Mouse (Mus musculus) embryonic facial prominence, embryonic 15.5 days (tissue): Measurements from ENCODE around the gene Myl6b. TPM values are rescaled to one million over a fixed set of nuclear protein-coding genes. Genes with fewer than 3 reads are reported as not detected.

Experiments
- ATAC-seq: fragments of 200-750 bp; cut with Nextera tagmentation; 2 replicates; pipeline ENCODE4 v1.8.0; 2017; ENCODE audit warnings: low read depth, moderate TSS enrichment; ENCODE audit not compliant: insufficient number of reproducible peaks, low FRiP score, low TSS enrichment
- H3K27ac ChIP-seq: fragments of 300-500 bp; sonication (generic); replicated peaks from 2 replicates; pipeline ENCODE4 v1.5.1; 2015; ENCODE audit warnings: mild to moderate bottlenecking, inconsistent platforms
- H3K27me3 ChIP-seq: fragments of 300-500 bp; sonication (generic); 2 replicates; pipeline ENCODE4 v1.6.1; 2015; ENCODE audit warnings: inconsistent platforms
- H3K36me3 ChIP-seq: fragments of 300-500 bp; sonication (generic); 2 replicates; pipeline ENCODE4 v1.6.1; 2015; ENCODE audit warnings: mild to moderate bottlenecking, inconsistent platforms
- H3K4me1 ChIP-seq: fragments of 300-500 bp; sonication (generic); 2 replicates; pipeline ENCODE4 v1.6.1; 2015; ENCODE audit warnings: inconsistent platforms
- H3K4me2 ChIP-seq: fragments of 300-500 bp; sonication (generic); replicated peaks from 2 replicates; pipeline ENCODE4 v1.6.1; 2015; ENCODE audit warnings: mild to moderate bottlenecking, inconsistent platforms
- H3K4me3 ChIP-seq: fragments of 300-500 bp; sonication (generic); replicated peaks from 2 replicates; pipeline ENCODE4 v1.5.1; 2015; ENCODE audit warnings: mild to moderate bottlenecking, inconsistent platforms
- H3K9ac ChIP-seq: fragments of 300-500 bp; sonication (generic); 2 replicates; pipeline ENCODE4 v1.6.1; 2015; ENCODE audit warnings: inconsistent platforms
- H3K9me3 ChIP-seq: fragments of 300-500 bp; sonication (generic); replicated peaks from 2 replicates; pipeline ENCODE4 v1.6.1; 2016; ENCODE audit warnings: inconsistent platforms
- WGBS: fragments of 180-500 bp; shearing (Covaris S2); methylation state at CpG from one replicate; pipeline ENCODE4 v1.1.7; 2015; 5-methylcytosine and 5-hydroxymethylcytosine counted together
- polyA plus RNA-seq: library from polyadenylated mRNA; unstranded; fragments of >200 nt; fragmentation: Nextera tagmentation; extraction: Ambion mirVana; gene quantifications from 2 replicates; pipeline ENCODE4 v1.2.1, GENCODE M21; 2015

The Myl6b gene
- polyA plus RNA-seq, 1 experiment from 2014 or later, result 5.0 TPM

DNA sequence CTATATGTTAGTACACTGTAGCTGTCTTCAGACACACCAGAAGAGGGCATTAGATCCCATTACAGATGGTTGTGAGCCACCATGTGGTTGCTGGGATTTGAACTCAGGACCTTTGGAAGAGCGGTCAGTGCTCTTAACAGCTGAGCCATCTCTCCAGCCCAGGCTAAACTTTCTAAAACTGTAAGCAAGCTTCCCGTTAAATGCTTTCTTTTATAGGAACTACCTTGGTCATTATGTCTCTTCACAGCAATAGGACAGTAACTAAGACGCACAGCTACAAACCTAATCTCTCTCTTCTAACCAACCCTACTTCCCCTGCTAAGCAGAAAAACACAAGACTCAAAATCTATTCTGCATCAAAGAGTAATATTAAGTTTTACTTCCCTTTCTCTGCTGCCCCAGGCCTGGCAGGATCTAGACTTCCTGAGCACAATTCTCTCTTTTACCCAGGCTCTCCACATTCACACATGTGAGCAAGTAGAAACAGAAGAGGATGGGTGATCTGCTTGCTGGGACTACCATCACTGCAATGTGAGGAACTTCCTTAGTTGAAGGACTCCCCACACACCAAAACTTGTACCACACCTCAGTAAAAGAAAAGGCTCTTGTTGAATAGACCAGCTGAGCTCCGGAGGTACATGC lies 37.3 kb upstream of the Myl6b start:
- Histone ChIP-seq H3K9me3 (no peaks in the 10 kb centered on the region), H3K36me3 (no peaks in the 10 kb centered on the region), H3K4me1 (peaks cover 10% of the 10 kb centered on the region; the same call in 1 of the 2 replicates), H3K27me3 (no peaks in the 10 kb centered on the region), H3K9ac (no peak overlapping the region), H3K4me3 (peak overlapping the region; percentile 19; the same call in 1 of the 2 replicates), H3K27ac (peak overlapping the region; percentile 82), H3K4me2 (peak overlapping the region; percentile 45)
- ATAC-seq, result peak; percentile 13; the same call in 1 of the 2 replicates
- WGBS, result 67% methylated on average over 4 of the region's 4 CpGs

- 84% methylated on average over 2 of the region's 2 CpGs for WGBS
- Histone ChIP-seq H3K9ac (no peak overlapping the region), H3K4me2 (no peak overlapping the region), H3K27ac (no peak overlapping the region), H3K4me1 (peaks cover 10% of the 10 kb centered on the region; the same call in 1 of the 2 replicates), H3K9me3 (no peaks in the 10 kb centered on the region), H3K4me3 (no peak overlapping the region), H3K27me3 (no peaks in the 10 kb centered on the region), H3K36me3 (no peaks in the 10 kb centered on the region)
- ATAC-seq, result no peak
Measured at GRCm38 (mm10) chr10:128535206-128535605, 36.7 kb upstream of the Myl6b start.

- Histone ChIP-seq H3K27ac (peak overlapping the region; percentile 91), H3K4me1 (peaks cover 15% of the 10 kb centered on the region), H3K9ac (peak overlapping the region; percentile 12; the same call in 1 of the 2 replicates), H3K9me3 (no peaks in the 10 kb centered on the region), H3K4me2 (peak overlapping the region; percentile 98), H3K4me3 (peak overlapping the region; percentile 90), H3K27me3 (no peaks in the 10 kb centered on the region; the same call in none of the 2 replicates), H3K36me3 (peaks cover 6% of the 10 kb centered on the region; the same call in 1 of the 2 replicates)
- 25% methylated on average over 28 of the region's 28 CpGs for WGBS
- no peak for ATAC-seq
Measured at GRCm38 (mm10) chr10:128526366-128527356, 28.2 kb upstream of the Myl6b start.

DNA sequence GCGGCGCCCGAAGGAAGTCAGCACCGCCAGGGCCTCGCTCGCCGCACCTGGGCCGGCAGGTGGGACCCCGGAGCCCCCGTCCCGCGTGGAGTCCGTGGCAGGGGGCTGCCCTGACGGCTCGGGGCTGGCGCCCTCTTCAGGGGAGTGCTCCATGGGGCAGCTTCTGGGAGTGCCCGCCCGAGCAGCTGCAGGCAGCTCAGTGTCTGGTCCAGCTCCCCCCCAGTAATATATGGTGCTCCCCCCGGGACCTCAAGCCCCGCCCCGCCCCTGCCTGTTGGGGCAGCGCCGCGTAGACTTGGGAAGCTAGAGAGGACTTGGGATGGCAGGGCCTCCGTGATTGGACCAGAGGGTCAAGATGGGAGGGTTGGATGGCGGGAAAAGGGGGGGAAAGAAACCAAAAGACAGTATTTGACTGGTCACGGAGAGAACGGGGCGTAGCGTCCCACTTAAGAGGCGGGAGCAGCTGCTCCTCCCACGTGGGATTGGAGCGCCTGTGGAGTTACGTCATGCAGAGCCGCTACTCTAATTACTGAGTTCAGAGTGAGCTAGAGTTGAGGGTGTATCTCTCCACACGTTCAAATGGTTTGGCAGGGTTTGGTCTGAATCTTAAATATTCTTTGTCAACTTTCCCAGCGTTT lies 27.3 kb upstream of the Myl6b start, which contains the start of gene Esyt1:
Gene Esyt1 (minus strand): TSS at position 201 of the 638 bp plus-strand sequence.
- no peaks in the 10 kb centered on the region for H3K9me3 ChIP-seq
- H3K36me3 ChIP-seq, result peaks cover 15% of the 10 kb centered on the region
- ATAC-seq, result peak; percentile 97
- WGBS, result under 1% methylated on average over 37 of the region's 37 CpGs
- H3K4me3 ChIP-seq, result peak within 1 kb of the TSS; percentile 90
- H3K27me3 ChIP-seq, result no peaks in the 10 kb centered on the region; the same call in none of the 2 replicates
- H3K27ac ChIP-seq, result peak within 1 kb of the TSS; percentile 91
- peaks cover 15% of the 10 kb centered on the region for H3K4me1 ChIP-seq
- peak within 1 kb of the TSS; percentile 79 for H3K9ac ChIP-seq
- peak within 1 kb of the TSS; percentile 98 for H3K4me2 ChIP-seq

- Histone ChIP-seq H3K9me3 (no peaks in the 10 kb centered on the region), H3K27ac (peak overlapping the region; percentile 91), H3K36me3 (peaks cover 23% of the 10 kb centered on the region), H3K4me2 (peak overlapping the region; percentile 98), H3K4me1 (peaks cover 15% of the 10 kb centered on the region), H3K27me3 (no peaks in the 10 kb centered on the region; the same call in none of the 2 replicates), H3K4me3 (peak overlapping the region; percentile 90), H3K9ac (peak overlapping the region; percentile 79)
- ATAC-seq, result peak; percentile 4; the same call in 1 of the 2 replicates
- WGBS, result under 1% methylated on average over 58 of the region's 58 CpGs
Measured at GRCm38 (mm10) chr10:128524732-128525662, 26.5 kb upstream of the Myl6b start.

GRCm38 (mm10) chr10:128524111-128524731 lies 25.7 kb upstream of the Myl6b start:
- peak overlapping the region; percentile 91 for H3K27ac ChIP-seq
- H3K36me3 ChIP-seq, result peaks cover 30% of the 10 kb centered on the region
- H3K27me3 ChIP-seq, result no peaks in the 10 kb centered on the region; the same call in none of the 2 replicates
- ATAC-seq, result no peak
- peak overlapping the region; percentile 98 for H3K4me2 ChIP-seq
- H3K4me1 ChIP-seq, result peaks cover 15% of the 10 kb centered on the region
- 16% methylated on average over 11 of the region's 11 CpGs for WGBS
- no peaks in the 10 kb centered on the region for H3K9me3 ChIP-seq
- peak overlapping the region; percentile 90 for H3K4me3 ChIP-seq
- H3K9ac ChIP-seq, result peak overlapping the region; percentile 79; the same call in 1 of the 2 replicates

DNA sequence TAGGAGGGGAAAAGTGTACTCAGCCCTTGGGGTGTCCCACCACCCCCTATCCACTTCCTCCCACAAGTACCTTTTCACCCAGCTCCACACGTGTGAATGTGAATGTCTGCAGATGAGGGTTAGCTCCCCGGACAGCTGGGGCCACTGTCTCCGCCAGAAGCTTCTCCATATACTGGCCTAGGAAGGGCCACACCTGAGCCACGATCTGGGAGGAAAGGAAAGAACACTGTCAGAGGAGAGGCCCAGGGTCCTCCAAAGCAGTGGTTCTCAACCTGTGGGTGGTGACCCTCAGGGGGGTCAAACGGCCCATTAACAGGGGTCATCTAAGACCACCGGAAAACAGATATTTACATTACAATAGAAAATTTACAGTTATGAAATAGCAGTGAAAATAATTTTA lies 23.9 kb upstream of the Myl6b start:
- Histone ChIP-seq H3K9ac (no peak overlapping the region), H3K36me3 (peaks cover 45% of the 10 kb centered on the region), H3K9me3 (no peaks in the 10 kb centered on the region), H3K27ac (no peak overlapping the region), H3K4me3 (no peak overlapping the region), H3K4me2 (no peak overlapping the region), H3K27me3 (peaks cover 7% of the 10 kb centered on the region), H3K4me1 (peaks cover 17% of the 10 kb centered on the region)
- ATAC-seq, result no peak
- 77% methylated on average over 6 of the region's 6 CpGs for WGBS

DNA sequence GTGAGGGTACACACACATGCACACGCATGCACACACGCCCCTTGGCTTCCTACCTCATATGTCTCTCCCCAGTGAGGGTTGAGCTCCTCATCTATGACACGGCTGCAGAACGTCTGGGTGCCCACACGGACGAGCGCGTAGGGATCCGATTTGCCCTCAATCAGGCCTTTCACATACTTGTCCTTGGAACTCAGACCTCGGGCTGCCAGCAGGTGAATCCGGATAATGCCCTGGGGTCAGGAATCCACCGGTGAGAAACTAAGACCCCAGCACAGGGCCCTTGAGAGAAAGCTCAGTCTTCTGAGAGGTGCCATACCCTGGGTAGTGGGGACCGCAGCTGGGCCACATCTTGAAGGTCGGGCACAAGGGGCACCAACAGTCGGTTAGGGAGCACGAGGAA lies 22.1 kb upstream of the Myl6b start:
- Histone ChIP-seq H3K4me2 (no peak overlapping the region), H3K4me1 (peaks cover 13% of the 10 kb centered on the region), H3K27me3 (peaks cover 12% of the 10 kb centered on the region), H3K4me3 (no peak overlapping the region), H3K27ac (no peak overlapping the region), H3K9ac (no peak overlapping the region), H3K36me3 (peaks cover 57% of the 10 kb centered on the region), H3K9me3 (no peaks in the 10 kb centered on the region)
- WGBS, result 81% methylated on average over 16 of the region's 16 CpGs
- ATAC-seq, result no peak

GRCm38 (mm10) chr10:128518833-128519232 lies 20.3 kb upstream of the Myl6b start:
- Histone ChIP-seq H3K9ac (no peak overlapping the region), H3K36me3 (peaks cover 70% of the 10 kb centered on the region), H3K9me3 (no peaks in the 10 kb centered on the region), H3K27me3 (peaks cover 12% of the 10 kb centered on the region), H3K4me3 (no peak overlapping the region), H3K27ac (no peak overlapping the region), H3K4me2 (no peak overlapping the region), H3K4me1 (peaks cover 4% of the 10 kb centered on the region; the same call in 1 of the 2 replicates)
- 64% methylated on average over 7 of the region's 7 CpGs for WGBS
- ATAC-seq, result no peak
